Mouse (Mus musculus) hindbrain, embryonic 15.5 days (tissue): ENCODE measurements around the gene Thra. TPM values are rescaled to one million over a fixed set of nuclear protein-coding genes. Genes with fewer than 3 reads are reported as not detected.

Experiments used
- ATAC-seq: fragments of 200-750 bp; cut with Nextera tagmentation; 2 replicates; pipeline ENCODE4 v1.8.0; 2017; ENCODE audit warnings: low read depth, moderate number of reproducible peaks, moderate TSS enrichment; ENCODE audit not compliant: low FRiP score
- H3K27ac ChIP-seq: fragments of 300-500 bp; sonication (generic); replicated peaks from 2 replicates; pipeline ENCODE4 v1.5.1; 2015; ENCODE audit warnings: mild to moderate bottlenecking, inconsistent platforms
- H3K27me3 ChIP-seq: fragments of 300-500 bp; sonication (generic); 2 replicates; pipeline ENCODE4 v1.6.1; 2015; ENCODE audit warnings: control low read depth, inconsistent platforms
- H3K36me3 ChIP-seq: fragments of 300-500 bp; sonication (generic); 2 replicates; pipeline ENCODE4 v1.6.1; 2015; ENCODE audit warnings: control low read depth, inconsistent platforms
- H3K4me1 ChIP-seq: fragments of 300-500 bp; sonication (generic); replicated peaks from 2 replicates; pipeline ENCODE4 v1.6.1; 2015; ENCODE audit warnings: control low read depth, inconsistent platforms
- H3K4me2 ChIP-seq: fragments of 300-500 bp; sonication (generic); 2 replicates; pipeline ENCODE4 v1.6.1; 2015; ENCODE audit warnings: moderate library complexity, mild to moderate bottlenecking, inconsistent platforms
- H3K4me3 ChIP-seq: fragments of 300-500 bp; sonication (generic); 2 replicates; pipeline ENCODE4 v1.5.1; 2015; ENCODE audit warnings: mild to moderate bottlenecking, inconsistent platforms
- H3K9ac ChIP-seq: fragments of 300-500 bp; sonication (generic); 2 replicates; pipeline ENCODE4 v1.6.1; 2015; ENCODE audit warnings: inconsistent platforms
- H3K9me3 ChIP-seq: fragments of 300-500 bp; sonication (generic); 2 replicates; pipeline ENCODE4 v1.6.1; 2016; ENCODE audit warnings: control low read depth, inconsistent platforms
- WGBS: fragments of 180-500 bp; shearing (Covaris S2); methylation state at CpG from one replicate; pipeline ENCODE4 v1.1.7; 2015; 5-methylcytosine and 5-hydroxymethylcytosine counted together
- polyA plus RNA-seq: library from polyadenylated mRNA; unstranded; fragments of >200 nt; fragmentation: Nextera tagmentation; extraction: Ambion mirVana; gene quantifications from 2 replicates; pipeline ENCODE4 v1.2.1, GENCODE M21; 2015

Gene Thra
- polyA plus RNA-seq, 1 experiment from 2014 or later = 138 TPM

- peaks cover 61% of the 10 kb centered on the region for H3K4me1 ChIP-seq
- peak overlapping the region; percentile 67 for H3K27ac ChIP-seq
- H3K4me2 ChIP-seq = peak overlapping the region; percentile 14; the same call in 1 of the 2 replicates
- H3K36me3 ChIP-seq = no peaks in the 10 kb centered on the region
- no peak overlapping the region for H3K4me3 ChIP-seq
- WGBS = 16% methylated on average over 9 of the region's 9 CpGs
- ATAC-seq = no peak
- H3K27me3 ChIP-seq = no peaks in the 10 kb centered on the region
- H3K9me3 ChIP-seq = no peaks in the 10 kb centered on the region
- no peak overlapping the region for H3K9ac ChIP-seq
Observed at GRCm38 (mm10) chr11:98776843-98777590, 36.6 kb downstream of the Thra start.

- Histone ChIP-seq H3K4me1 (peaks cover 61% of the 10 kb centered on the region), H3K9me3 (no peaks in the 10 kb centered on the region), H3K4me2 (no peak overlapping the region), H3K27me3 (no peaks in the 10 kb centered on the region), H3K4me3 (no peak overlapping the region), H3K27ac (no peak overlapping the region; the same call in 1 of the 2 replicates), H3K36me3 (no peaks in the 10 kb centered on the region), H3K9ac (no peak overlapping the region)
- ATAC-seq = no peak
Observed at GRCm38 (mm10) chr11:98777888-98778287, 37.5 kb downstream of the Thra start.

DNA sequence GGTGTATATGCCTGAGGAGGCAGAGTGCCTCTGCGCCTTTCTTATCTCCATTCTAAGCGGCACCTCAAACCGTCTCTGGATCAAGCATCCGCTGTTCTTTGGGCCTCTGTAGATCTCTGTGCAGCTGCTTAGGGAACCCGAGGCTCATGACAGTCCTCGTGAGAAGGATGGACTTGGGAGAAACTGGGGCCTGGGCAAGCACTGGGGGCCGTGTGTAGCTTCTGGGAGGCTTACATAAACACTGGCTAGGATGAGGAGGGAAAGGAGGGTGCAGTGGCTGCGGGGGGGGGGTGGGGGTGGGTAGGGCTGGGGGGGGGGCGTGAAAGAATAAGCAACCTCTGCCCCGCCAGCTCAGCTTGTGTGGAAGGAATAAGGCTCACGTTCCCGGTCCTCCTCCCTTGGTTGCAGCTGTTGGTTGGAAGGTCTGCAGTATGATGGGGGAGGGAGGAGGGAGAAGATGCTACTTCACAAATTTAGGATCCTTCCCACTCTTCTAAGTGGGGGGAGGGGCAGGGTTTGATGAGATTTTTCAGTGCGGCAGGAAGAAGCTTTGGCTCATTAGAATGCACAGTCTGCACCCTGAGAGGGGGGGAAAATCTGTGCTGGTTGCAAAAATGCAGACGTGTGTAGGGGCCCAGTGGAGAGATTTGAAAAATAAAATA is 41.5 kb downstream of the Thra start:
- Histone ChIP-seq H3K9me3 (no peaks in the 10 kb centered on the region), H3K4me3 (no peak overlapping the region), H3K4me2 (no peak overlapping the region; the same call in 1 of the 2 replicates), H3K9ac (no peak overlapping the region), H3K27me3 (no peaks in the 10 kb centered on the region), H3K4me1 (peaks cover 59% of the 10 kb centered on the region), H3K36me3 (no peaks in the 10 kb centered on the region), H3K27ac (peak overlapping the region; percentile 79; the same call in 1 of the 2 replicates)
- ATAC-seq = no peak
- 16% methylated on average over 13 of the region's 14 CpGs for WGBS

DNA sequence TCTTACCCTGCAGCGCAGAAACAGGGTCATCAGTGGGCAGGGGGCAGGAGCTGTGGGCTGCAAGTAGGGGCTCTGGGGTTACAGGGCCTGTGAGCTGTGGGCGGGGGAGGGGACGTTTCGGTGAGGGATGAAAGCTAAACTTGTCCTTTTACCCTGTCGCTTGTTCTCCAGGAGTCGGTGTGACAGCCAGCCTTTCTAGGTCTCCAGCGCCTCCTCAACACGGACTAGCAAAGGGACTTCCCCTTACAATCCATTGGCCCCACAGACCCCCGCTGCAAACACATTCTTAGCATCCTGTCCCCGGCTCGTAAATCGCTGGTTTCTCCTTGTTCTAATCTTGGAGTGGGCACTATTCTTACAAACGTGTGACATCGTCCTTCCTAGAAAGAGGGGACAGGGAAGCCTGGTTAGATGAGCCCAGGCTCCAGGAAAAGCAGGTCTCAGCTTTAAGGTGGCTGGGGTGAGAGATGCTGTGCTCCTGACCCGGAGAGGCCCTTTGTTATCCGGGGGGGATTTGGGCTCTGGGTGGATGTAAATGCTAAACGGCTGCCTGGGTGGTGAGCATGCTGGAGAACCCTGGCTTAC is 42.3 kb downstream of the Thra start:
- H3K9ac ChIP-seq = peak overlapping the region; percentile 21; the same call in 1 of the 2 replicates
- WGBS = 5% methylated on average over 17 of the region's 17 CpGs
- 0 out of 2 replicates have a peak, but pooled peaks have one; percentile 0 for ATAC-seq
- H3K4me1 ChIP-seq = peaks cover 60% of the 10 kb centered on the region
- peak overlapping the region; percentile 79 for H3K27ac ChIP-seq
- peak overlapping the region; percentile 20; the same call in 1 of the 2 replicates for H3K4me3 ChIP-seq
- peak overlapping the region; percentile 50 for H3K4me2 ChIP-seq
- no peaks in the 10 kb centered on the region for H3K36me3 ChIP-seq
- no peaks in the 10 kb centered on the region for H3K27me3 ChIP-seq
- H3K9me3 ChIP-seq = no peaks in the 10 kb centered on the region

GRCm38 (mm10) chr11:98783236-98783696 is 42.8 kb downstream of the Thra start:
- whole genome bisulfite sequencing = 1% methylated on average over 20 of the region's 20 CpGs
- H3K4me1 ChIP-seq = peaks cover 63% of the 10 kb centered on the region
- H3K9ac ChIP-seq = peak overlapping the region; percentile 21; the same call in 1 of the 2 replicates

GRCm38 (mm10) chr11:98784139-98784538 is 43.7 kb downstream of the Thra start:
- no peak overlapping the region for H3K9ac ChIP-seq
- no peaks in the 10 kb centered on the region for H3K27me3 ChIP-seq
- ATAC-seq = no peak
- H3K36me3 ChIP-seq = no peaks in the 10 kb centered on the region
- 67% methylated on average over 4 of the region's 4 CpGs for WGBS
- no peak overlapping the region for H3K4me2 ChIP-seq
- no peaks in the 10 kb centered on the region for H3K9me3 ChIP-seq
- H3K4me3 ChIP-seq = no peak overlapping the region
- no peak overlapping the region for H3K27ac ChIP-seq
- peaks cover 68% of the 10 kb centered on the region for H3K4me1 ChIP-seq

More at GRCm38 (mm10) chr11:98783236-98783696, 42.8 kb downstream of the Thra start:
- H3K36me3 ChIP-seq = no peaks in the 10 kb centered on the region
- peak overlapping the region; percentile 79 for H3K27ac ChIP-seq
- peak overlapping the region; percentile 50 for H3K4me2 ChIP-seq
- H3K4me3 ChIP-seq = peak overlapping the region; percentile 20
- no peaks in the 10 kb centered on the region for H3K9me3 ChIP-seq
- H3K27me3 ChIP-seq = no peaks in the 10 kb centered on the region
- ATAC-seq = peak; percentile 38

GRCm38 (mm10) chr11:98785214-98785613 is 44.8 kb downstream of the Thra start:
- Histone ChIP-seq H3K4me2 (no peak overlapping the region), H3K4me1 (peaks cover 76% of the 10 kb centered on the region), H3K4me3 (no peak overlapping the region), H3K36me3 (no peaks in the 10 kb centered on the region), H3K27me3 (no peaks in the 10 kb centered on the region), H3K27ac (peak overlapping the region; percentile 84), H3K9ac (no peak overlapping the region), H3K9me3 (no peaks in the 10 kb centered on the region)
- 75% methylated on average over 10 of the region's 10 CpGs for WGBS
- ATAC-seq = no peak

DNA sequence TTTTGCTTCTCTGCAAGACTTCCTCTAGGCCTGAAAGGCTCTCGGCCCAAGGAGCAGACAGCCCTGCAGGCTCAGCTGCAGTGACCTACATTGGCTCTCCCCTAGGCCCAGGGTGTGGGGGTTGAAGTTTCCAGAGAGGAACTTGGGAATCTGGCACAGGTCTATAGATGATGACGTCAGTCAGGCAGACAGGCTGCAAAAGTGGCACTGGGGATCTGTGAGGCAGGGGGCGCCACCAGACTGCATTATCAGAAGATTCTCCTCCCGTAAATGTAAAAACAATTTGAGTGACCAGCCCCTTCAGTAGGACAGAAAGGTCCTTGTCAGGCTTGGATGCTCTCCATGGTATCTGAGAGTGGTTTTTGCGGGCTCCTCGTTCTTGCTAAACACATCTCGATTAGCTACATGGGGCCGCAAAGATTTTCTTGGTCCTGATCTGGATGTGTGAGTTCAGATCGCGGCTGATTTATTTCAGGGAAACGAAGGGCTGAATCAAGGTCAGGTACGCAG is 45.4 kb downstream of the Thra start:
- H3K4me1 ChIP-seq = peaks cover 76% of the 10 kb centered on the region
- H3K9ac ChIP-seq = peak overlapping the region; percentile 43
- peak overlapping the region; percentile 10; the same call in 1 of the 2 replicates for H3K4me3 ChIP-seq
- H3K9me3 ChIP-seq = no peaks in the 10 kb centered on the region
- H3K36me3 ChIP-seq = no peaks in the 10 kb centered on the region
- ATAC-seq = no peak
- WGBS = 7% methylated on average over 12 of the region's 12 CpGs
- H3K27me3 ChIP-seq = no peaks in the 10 kb centered on the region
- peak overlapping the region; percentile 48 for H3K4me2 ChIP-seq
- H3K27ac ChIP-seq = peak overlapping the region; percentile 84

- peaks cover 71% of the 10 kb centered on the region for H3K4me1 ChIP-seq
- no peaks in the 10 kb centered on the region for H3K27me3 ChIP-seq
Observed at GRCm38 (mm10) chr11:98786359-98787214, 46.1 kb downstream of the Thra start.

DNA sequence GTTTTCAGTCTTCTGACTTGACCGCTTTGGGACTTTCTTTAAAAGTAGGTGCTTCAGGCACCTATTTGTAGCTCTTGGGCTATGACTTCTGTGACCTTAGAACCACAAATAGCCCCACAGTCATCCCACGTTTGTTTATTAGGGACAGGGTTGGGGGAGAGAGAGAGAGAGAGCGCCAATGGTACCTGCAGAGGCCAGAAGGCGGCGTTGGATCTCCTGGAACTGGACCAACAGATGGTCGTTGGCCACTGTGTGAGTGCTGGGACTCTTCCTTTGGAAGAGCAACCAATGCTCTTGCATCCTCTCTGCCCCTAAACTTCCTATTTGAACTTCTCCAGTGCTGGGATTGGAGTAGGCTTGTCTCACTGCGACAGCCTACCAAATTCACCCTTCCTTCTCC is 46.8 kb downstream of the Thra start:
- H3K4me2 ChIP-seq = no peak overlapping the region
- 35% methylated on average over 7 of the region's 7 CpGs for WGBS
- peaks cover 64% of the 10 kb centered on the region for H3K4me1 ChIP-seq

More at GRCm38 (mm10) chr11:98786359-98787214, 46.1 kb downstream of the Thra start:
- peak; percentile 64 for ATAC-seq
- H3K9ac ChIP-seq = peak overlapping the region; percentile 43
- peak overlapping the region; percentile 84 for H3K27ac ChIP-seq
- H3K36me3 ChIP-seq = no peaks in the 10 kb centered on the region
- H3K4me3 ChIP-seq = peak overlapping the region; percentile 10; the same call in 1 of the 2 replicates
- WGBS = 3% methylated on average over 15 of the region's 15 CpGs
- peak overlapping the region; percentile 48 for H3K4me2 ChIP-seq
- H3K9me3 ChIP-seq = no peaks in the 10 kb centered on the region

GRCm38 (mm10) chr11:98787691-98788090 is 47.3 kb downstream of the Thra start:
- peaks cover 60% of the 10 kb centered on the region for H3K4me1 ChIP-seq

More for the DNA sequence above, 46.8 kb downstream of the Thra start:
- H3K4me3 ChIP-seq = no peak overlapping the region
- H3K27me3 ChIP-seq = no peaks in the 10 kb centered on the region
- H3K36me3 ChIP-seq = no peaks in the 10 kb centered on the region
- H3K9ac ChIP-seq = no peak overlapping the region
- no peak for ATAC-seq
- H3K9me3 ChIP-seq = no peaks in the 10 kb centered on the region
- H3K27ac ChIP-seq = peak overlapping the region; percentile 84

More at GRCm38 (mm10) chr11:98787691-98788090, 47.3 kb downstream of the Thra start:
- Histone ChIP-seq H3K9me3 (no peaks in the 10 kb centered on the region), H3K27ac (no peak overlapping the region), H3K4me2 (no peak overlapping the region), H3K4me3 (no peak overlapping the region), H3K9ac (no peak overlapping the region), H3K27me3 (no peaks in the 10 kb centered on the region), H3K36me3 (no peaks in the 10 kb centered on the region)
- ATAC-seq = no peak
- 88% methylated on average over 1 of the region's 1 CpGs for WGBS
